Mouse (Mus musculus): ENCODE results near the gene Dnm3. TPM values are rescaled to one million over a fixed set of nuclear protein-coding genes. Genes with fewer than 3 reads are reported as not detected.

The Dnm3 gene
- polyA plus RNA-seq, 1 experiment from 2014 or later = 8.0 TPM

- no peaks in the 10 kb centered on the region for H3K9me3 ChIP-seq
- no peak overlapping the region for H3K4me3 ChIP-seq
- peak; percentile 44 for DNase-seq (ENCODE audit: low spot score)
- no peaks in the 10 kb centered on the region for H3K27me3 ChIP-seq (replicated peaks; ENCODE audit: low read depth, poor library complexity, severe bottlenecking)
- H3K4me1 ChIP-seq = peaks cover 65% of the 10 kb centered on the region
- H3K36me3 ChIP-seq (replicated peaks) = no peaks in the 10 kb centered on the region
- 51% methylated on average over 10 of the region's 10 CpGs for WGBS
- H3K27ac ChIP-seq (replicated peaks) = peak overlapping the region; percentile 82
These were observed 401.2 kb downstream of the Dnm3 start for GRCm38 (mm10) chr1:162076581-162077001.

DNA sequence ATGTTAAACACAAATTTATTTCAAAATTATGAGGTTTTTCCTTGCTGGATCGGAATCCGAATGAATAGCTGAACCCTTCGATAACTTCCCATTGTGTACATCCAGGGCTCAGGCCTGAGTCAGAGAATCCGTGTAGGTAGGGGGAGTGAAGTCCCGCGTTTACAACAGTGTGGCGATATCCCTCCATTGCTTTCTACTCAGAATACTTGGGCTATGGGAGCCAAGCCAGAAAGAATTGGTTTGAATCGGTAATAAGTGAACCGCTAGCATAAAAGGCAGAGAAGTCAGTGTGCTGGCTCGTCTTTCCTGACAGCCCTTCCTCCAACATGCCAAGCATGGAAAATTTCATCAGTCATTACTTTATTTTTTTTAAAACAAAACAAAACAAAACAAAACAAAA lies 402.0 kb downstream of the Dnm3 start:
- H3K27ac ChIP-seq (replicated peaks) = peak overlapping the region; percentile 82
- H3K27me3 ChIP-seq (replicated peaks; ENCODE audit: low read depth, poor library complexity, severe bottlenecking) = no peaks in the 10 kb centered on the region
- no peaks in the 10 kb centered on the region for H3K36me3 ChIP-seq (replicated peaks)
- H3K4me1 ChIP-seq = peaks cover 65% of the 10 kb centered on the region
- H3K9me3 ChIP-seq = no peaks in the 10 kb centered on the region
- no peak overlapping the region for H3K4me3 ChIP-seq
- no peak for DNase-seq (ENCODE audit: low spot score)
- WGBS = 79% methylated on average over 10 of the region's 10 CpGs

DNA sequence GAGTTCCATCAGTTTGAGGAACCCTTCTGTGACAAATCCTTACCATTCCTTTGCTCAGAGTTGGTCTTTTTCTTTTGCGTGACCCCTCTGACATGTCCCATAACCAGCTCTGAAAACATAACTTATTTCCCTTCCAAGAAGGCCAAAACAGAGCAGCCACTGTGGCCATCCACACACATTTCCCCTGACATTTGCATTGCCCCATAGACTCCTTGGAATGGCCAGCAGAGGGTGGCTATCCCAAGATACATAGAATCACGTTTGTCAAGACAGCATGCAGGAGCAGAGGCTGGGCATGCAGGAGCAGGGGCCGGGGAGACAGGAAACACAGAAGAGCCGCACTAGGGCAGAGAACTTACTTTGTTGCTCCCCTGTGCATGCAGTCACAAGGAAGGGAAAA lies 402.4 kb downstream of the Dnm3 start:
- Histone ChIP-seq H3K27me3 (replicated peaks; ENCODE audit: low read depth, poor library complexity, severe bottlenecking) (no peaks in the 10 kb centered on the region), H3K4me3 (0 out of 2 replicates have a peak overlapping the region, but pooled peaks have one; percentile 11), H3K9me3 (no peaks in the 10 kb centered on the region), H3K27ac (replicated peaks) (peak overlapping the region; percentile 82), H3K4me1 (peaks cover 65% of the 10 kb centered on the region), H3K36me3 (replicated peaks) (no peaks in the 10 kb centered on the region)
- WGBS = 52% methylated on average over 4 of the region's 4 CpGs
- peak; percentile 51 for DNase-seq (ENCODE audit: low spot score)

GRCm38 (mm10) chr1:162074626-162075410 lies 403.0 kb downstream of the Dnm3 start:
- H3K36me3 ChIP-seq (replicated peaks) = no peaks in the 10 kb centered on the region
- no peaks in the 10 kb centered on the region for H3K27me3 ChIP-seq (replicated peaks; ENCODE audit: low read depth, poor library complexity, severe bottlenecking)
- H3K9me3 ChIP-seq = no peaks in the 10 kb centered on the region
- peak overlapping the region; percentile 82 for H3K27ac ChIP-seq (replicated peaks)
- 53% methylated on average over 17 of the region's 17 CpGs for WGBS
- DNase-seq (ENCODE audit: low spot score) = peak; percentile 66
- peaks cover 62% of the 10 kb centered on the region for H3K4me1 ChIP-seq
- 0 out of 2 replicates have a peak overlapping the region, but pooled peaks have one; percentile 11 for H3K4me3 ChIP-seq

- Histone ChIP-seq H3K27ac (replicated peaks) (peak overlapping the region; percentile 82), H3K4me3 (no peak overlapping the region), H3K27me3 (replicated peaks; ENCODE audit: low read depth, poor library complexity, severe bottlenecking) (no peaks in the 10 kb centered on the region), H3K4me1 (peaks cover 58% of the 10 kb centered on the region), H3K9me3 (no peaks in the 10 kb centered on the region), H3K36me3 (replicated peaks) (no peaks in the 10 kb centered on the region)
- DNase-seq (ENCODE audit: low spot score) = no peak
- WGBS = 51% methylated on average over 7 of the region's 7 CpGs
These were observed 404.8 kb downstream of the Dnm3 start for GRCm38 (mm10) chr1:162072917-162073578.

DNA sequence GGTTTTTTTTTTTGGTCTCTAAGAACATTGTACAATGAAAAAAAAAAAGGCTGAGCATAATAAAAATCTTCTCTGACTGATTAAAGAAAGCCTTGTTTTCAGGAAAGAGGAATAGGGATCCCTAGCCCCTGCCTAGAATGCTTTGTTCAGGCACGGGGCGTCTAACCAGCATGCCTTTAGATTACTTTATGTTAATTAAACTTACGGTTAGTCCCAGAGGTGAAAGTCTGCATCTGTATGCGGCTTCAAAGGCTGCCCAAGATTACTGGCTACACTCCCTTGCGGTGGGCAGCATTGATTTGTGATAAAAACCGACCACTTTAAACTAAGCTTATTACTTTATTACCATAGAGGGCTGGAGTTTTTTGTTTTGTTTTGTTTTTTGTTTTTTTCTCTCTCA lies 424.2 kb downstream of the Dnm3 start:
- Histone ChIP-seq H3K36me3 (replicated peaks) (no peaks in the 10 kb centered on the region), H3K27me3 (replicated peaks; ENCODE audit: low read depth, poor library complexity, severe bottlenecking) (no peaks in the 10 kb centered on the region), H3K4me1 (peaks cover 22% of the 10 kb centered on the region), H3K4me3 (no peak overlapping the region), H3K9me3 (no peaks in the 10 kb centered on the region), H3K27ac (replicated peaks) (peak overlapping the region; percentile 66; the same call in 1 of the 2 replicates)
- no peak for DNase-seq (ENCODE audit: low spot score)
- 29% methylated on average over 6 of the region's 6 CpGs for WGBS

GRCm38 (mm10) chr1:162053186-162053585 lies 424.6 kb downstream of the Dnm3 start:
- no peak for DNase-seq (ENCODE audit: low spot score)
- H3K27ac ChIP-seq (replicated peaks) = peak overlapping the region; percentile 66
- no peaks in the 10 kb centered on the region for H3K9me3 ChIP-seq
- H3K36me3 ChIP-seq (replicated peaks) = no peaks in the 10 kb centered on the region
- no peaks in the 10 kb centered on the region for H3K27me3 ChIP-seq (replicated peaks; ENCODE audit: low read depth, poor library complexity, severe bottlenecking)
- peaks cover 22% of the 10 kb centered on the region for H3K4me1 ChIP-seq
- 54% methylated on average over 7 of the region's 7 CpGs for WGBS
- H3K4me3 ChIP-seq = no peak overlapping the region

DNA sequence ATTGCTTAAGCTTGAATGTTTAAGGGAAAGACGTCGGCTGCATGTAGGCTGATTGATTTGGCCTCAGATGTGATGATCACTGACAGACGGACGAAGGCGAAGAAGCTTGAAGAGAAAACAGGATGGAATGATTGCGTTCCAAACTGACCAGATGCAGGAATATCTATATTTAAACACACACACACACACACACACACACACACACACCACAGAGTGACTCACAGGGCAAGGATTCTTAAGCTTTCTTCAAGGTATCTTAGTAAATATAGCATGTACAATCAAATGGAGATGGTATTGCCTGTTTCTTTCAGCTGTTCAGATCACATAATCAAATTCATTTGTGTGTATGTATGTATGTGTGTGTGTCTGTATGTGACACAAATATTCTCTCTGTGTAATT lies 425.1 kb downstream of the Dnm3 start:
- DNase-seq (ENCODE audit: low spot score) = no peak
- WGBS = 78% methylated on average over 6 of the region's 6 CpGs

GRCm38 (mm10) chr1:162052138-162052537 lies 425.7 kb downstream of the Dnm3 start:
- 78% methylated on average over 7 of the region's 7 CpGs for WGBS
- DNase-seq (ENCODE audit: low spot score) = no peak
- no peaks in the 10 kb centered on the region for H3K36me3 ChIP-seq (replicated peaks)
- H3K27ac ChIP-seq (replicated peaks) = peak overlapping the region; percentile 62; the same call in 1 of the 2 replicates
- H3K9me3 ChIP-seq = no peaks in the 10 kb centered on the region
- no peak overlapping the region for H3K4me3 ChIP-seq
- no peaks in the 10 kb centered on the region for H3K27me3 ChIP-seq (replicated peaks; ENCODE audit: low read depth, poor library complexity, severe bottlenecking)
- H3K4me1 ChIP-seq = peaks cover 22% of the 10 kb centered on the region

More for the DNA sequence above, 425.1 kb downstream of the Dnm3 start:
- peaks cover 22% of the 10 kb centered on the region for H3K4me1 ChIP-seq
- H3K36me3 ChIP-seq (replicated peaks) = no peaks in the 10 kb centered on the region
- no peak overlapping the region for H3K4me3 ChIP-seq
- H3K9me3 ChIP-seq = no peaks in the 10 kb centered on the region
- H3K27me3 ChIP-seq (replicated peaks; ENCODE audit: low read depth, poor library complexity, severe bottlenecking) = no peaks in the 10 kb centered on the region
- peak overlapping the region; percentile 66 for H3K27ac ChIP-seq (replicated peaks)

DNA sequence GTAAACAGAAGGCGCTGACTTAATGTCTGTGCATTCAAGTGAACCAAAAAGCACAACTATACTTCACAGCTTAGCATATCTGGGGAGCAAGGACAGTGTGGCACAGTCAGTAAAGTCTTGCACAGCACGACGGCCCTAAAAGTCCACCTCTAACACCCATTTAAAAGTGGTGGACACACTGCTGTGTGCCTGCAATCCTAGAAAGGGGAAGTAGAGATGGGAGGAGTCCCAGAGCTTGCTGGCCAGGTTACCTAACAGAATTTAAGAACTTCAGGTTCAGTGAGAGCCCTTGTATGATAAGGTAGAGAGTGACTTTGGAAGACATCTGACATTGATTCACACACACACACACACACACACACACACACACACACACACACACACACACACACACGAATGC lies 426.1 kb downstream of the Dnm3 start:
- H3K27ac ChIP-seq (replicated peaks) = peak overlapping the region; percentile 62; the same call in 1 of the 2 replicates
- WGBS = 93% methylated on average over 4 of the region's 4 CpGs

DNA sequence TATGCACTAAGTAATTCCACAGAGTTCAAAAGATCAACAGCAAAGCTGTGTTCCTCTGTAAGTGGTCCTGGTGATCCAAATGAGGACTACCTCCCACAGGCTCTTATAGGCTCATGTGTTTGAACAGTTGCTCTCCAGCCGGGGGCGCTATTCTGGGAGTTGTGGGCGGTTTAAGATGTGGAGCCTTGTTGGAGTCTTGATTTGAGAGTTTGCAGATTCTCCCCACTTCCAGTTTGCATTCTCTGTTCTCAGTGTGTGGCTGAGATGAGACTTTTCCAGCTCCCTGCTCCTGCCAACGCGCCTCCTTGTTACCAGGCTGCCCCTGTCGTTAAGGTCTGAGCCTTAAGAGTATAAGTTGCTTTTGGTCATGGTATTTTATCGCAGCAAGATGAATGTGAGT lies 430.2 kb downstream of the Dnm3 start:
- 0 out of 2 replicates have a peak overlapping the region, but pooled peaks have one; percentile 5 for H3K27ac ChIP-seq (replicated peaks)
- no peak overlapping the region for H3K4me3 ChIP-seq
- no peaks in the 10 kb centered on the region for H3K27me3 ChIP-seq (replicated peaks; ENCODE audit: low read depth, poor library complexity, severe bottlenecking)
- H3K4me1 ChIP-seq = peaks cover 35% of the 10 kb centered on the region
- H3K9me3 ChIP-seq = no peaks in the 10 kb centered on the region
- 77% methylated on average over 7 of the region's 7 CpGs for WGBS
- DNase-seq (ENCODE audit: low spot score) = no peak
- H3K36me3 ChIP-seq (replicated peaks) = no peaks in the 10 kb centered on the region

More for the DNA sequence above, 426.1 kb downstream of the Dnm3 start:
- peaks cover 22% of the 10 kb centered on the region for H3K4me1 ChIP-seq
- no peaks in the 10 kb centered on the region for H3K36me3 ChIP-seq (replicated peaks)
- DNase-seq (ENCODE audit: low spot score) = no peak
- H3K4me3 ChIP-seq = no peak overlapping the region
- H3K9me3 ChIP-seq = no peaks in the 10 kb centered on the region
- no peaks in the 10 kb centered on the region for H3K27me3 ChIP-seq (replicated peaks; ENCODE audit: low read depth, poor library complexity, severe bottlenecking)

- H3K27me3 ChIP-seq (replicated peaks; ENCODE audit: low read depth, poor library complexity, severe bottlenecking) = no peaks in the 10 kb centered on the region
- H3K4me3 ChIP-seq = no peak overlapping the region
- no peaks in the 10 kb centered on the region for H3K36me3 ChIP-seq (replicated peaks)
- 59% methylated on average over 8 of the region's 8 CpGs for WGBS
- peaks cover 36% of the 10 kb centered on the region for H3K4me1 ChIP-seq
- H3K9me3 ChIP-seq = no peaks in the 10 kb centered on the region
- no peak for DNase-seq (ENCODE audit: low spot score)
- peak overlapping the region; percentile 82 for H3K27ac ChIP-seq (replicated peaks)
These were observed 433.8 kb downstream of the Dnm3 start for GRCm38 (mm10) chr1:162043788-162044717.

Measured in embryonic facial prominence, embryonic 10.5 days (tissue).